Mouse (Mus musculus) forebrain, embryonic 10.5 days (tissue): ENCODE results near the gene Cyp1a2. TPM values are rescaled to one million over a fixed set of nuclear protein-coding genes. Genes with fewer than 3 reads are reported as not detected.

Experiments used
- polyA plus RNA-seq: library from polyadenylated mRNA; unstranded; fragments of >200 nt; fragmentation: Nextera tagmentation; extraction: Ambion mirVana; gene quantifications from 2 replicates; pipeline ENCODE4 v1.2.1, GENCODE M21; 2016

The Cyp1a2 gene
- polyA plus RNA-seq, 1 experiment from 2014 or later = not detected

Other genes with a start within 250 kb of the Cyp1a2 start
- 24.8 and 25.6 TPM in 2 replicates for gene Ppcdc, start 243.6 kb downstream of the Cyp1a2 start, polyA plus RNA-seq
- 12.9 and 15.5 TPM in 2 replicates for gene Scamp5, start 215.6 kb downstream of the Cyp1a2 start, polyA plus RNA-seq
- 1.2 and 1.4 TPM in 2 replicates for gene Rpp25, start 179.7 kb downstream of the Cyp1a2 start, polyA plus RNA-seq
- gene Cox5a, start 162.4 kb downstream of the Cyp1a2 start, polyA plus RNA-seq = 686 and 693 TPM in 2 replicates
- 17.7 and 18.7 TPM in 2 replicates for gene Fam219b, start 146.2 kb downstream of the Cyp1a2 start, polyA plus RNA-seq
- gene Mpi, start 130.9 kb downstream of the Cyp1a2 start, polyA plus RNA-seq = 63.2 and 66.9 TPM in 2 replicates
- 51.1 and 52.8 TPM in 2 replicates for gene Scamp2, start 122.8 kb downstream of the Cyp1a2 start, polyA plus RNA-seq
- 12.8 and 14.7 TPM in 2 replicates for gene Ulk3, start 94.3 kb downstream of the Cyp1a2 start, polyA plus RNA-seq
- gene Cplx3, start 77.4 kb downstream of the Cyp1a2 start, polyA plus RNA-seq = 1.9 and 2.9 TPM in 2 replicates
- gene Lman1l, start 62.9 kb downstream of the Cyp1a2 start, polyA plus RNA-seq = not detected in 2 replicates
- gene Csk, start 30.1 kb downstream of the Cyp1a2 start, polyA plus RNA-seq = 28.8 and 33.9 TPM in 2 replicates
- gene Cyp1a1, start 4.2 kb upstream of the Cyp1a2 start, polyA plus RNA-seq = 0.14 TPM in 1 of 2 replicates, not detected in the other
- gene Edc3, start 24.8 kb upstream of the Cyp1a2 start, polyA plus RNA-seq = 42.8 and 43.9 TPM in 2 replicates
- 92.5 and 95.1 TPM in 2 replicates for gene Clk3, start 82.2 kb upstream of the Cyp1a2 start, polyA plus RNA-seq
- gene Arid3b, start 153.1 kb upstream of the Cyp1a2 start, polyA plus RNA-seq = 41.0 and 41.7 TPM in 2 replicates
- 109 and 111 TPM in 2 replicates for gene Ubl7, start 227.3 kb upstream of the Cyp1a2 start, polyA plus RNA-seq